Mouse (Mus musculus) kidney, embryonic 16.5 days (tissue): ENCODE results near the gene Crat. TPM values are rescaled to one million over a fixed set of nuclear protein-coding genes. Genes with fewer than 3 reads are reported as not detected.
"Not testable (repeated sequence)": the region's sequence is repeated elsewhere in the genome, so short reads cannot be mapped to it uniquely, and the experiment has no call there.

Source experiments
- ATAC-seq: fragments of 200-750 bp; cut with Nextera tagmentation; 2 replicates; pipeline ENCODE4 v1.8.0; 2017; ENCODE audit warnings: moderate TSS enrichment; ENCODE audit not compliant: low FRiP score, low TSS enrichment
- H3K27ac ChIP-seq: fragments of 300-500 bp; sonication (generic); 2 replicates; pipeline ENCODE4 v1.5.1; 2014; ENCODE audit warnings: low read length
- H3K27me3 ChIP-seq: fragments of 300-500 bp; sonication (generic); 2 replicates; pipeline ENCODE4 v1.6.1; 2014; ENCODE audit warnings: low read length, control low read depth, mixed read lengths; ENCODE audit not compliant: insufficient read depth
- H3K36me3 ChIP-seq: fragments of 300-500 bp; sonication (generic); 2 replicates; pipeline ENCODE4 v1.6.1; 2014; ENCODE audit warnings: low read length, control low read depth, mixed read lengths; ENCODE audit not compliant: insufficient read depth
- H3K4me1 ChIP-seq: fragments of 300-500 bp; sonication (generic); 2 replicates; pipeline ENCODE4 v1.6.1; 2014; ENCODE audit warnings: low read length, control low read depth, mixed read lengths; ENCODE audit not compliant: insufficient read depth
- H3K4me2 ChIP-seq: fragments of 300-500 bp; sonication (generic); replicated peaks from 2 replicates; pipeline ENCODE4 v1.6.1; 2014; ENCODE audit warnings: low read depth, low read length
- H3K4me3 ChIP-seq: fragments of 300-500 bp; sonication (generic); 2 replicates; pipeline ENCODE4 v1.5.1; 2014; ENCODE audit warnings: mild to moderate bottlenecking, low read length
- H3K9ac ChIP-seq: fragments of 300-500 bp; sonication (generic); replicated peaks from 2 replicates; pipeline ENCODE4 v1.6.1; 2014; ENCODE audit warnings: low read length
- H3K9me3 ChIP-seq: fragments of 300-500 bp; sonication (generic); 2 replicates; pipeline ENCODE4 v1.6.1; 2016; ENCODE audit warnings: low read length, control low read depth
- WGBS: fragments of 180-500 bp; shearing (Covaris S2); extraction: QIAGEN DNeasy Blood & Tissue Kit; methylation state at CpG from one replicate; pipeline ENCODE4 v1.1.7; 2014; 5-methylcytosine and 5-hydroxymethylcytosine counted together
- polyA plus RNA-seq: library from polyadenylated mRNA; unstranded; fragments of >200 nt; fragmentation: Nextera tagmentation; extraction: Ambion mirVana; gene quantifications from 2 replicates; pipeline ENCODE4 v1.2.1, GENCODE M21; 2015

Gene Crat
- polyA plus RNA-seq, 1 experiment from 2014 or later = 44.2 TPM

DNA sequence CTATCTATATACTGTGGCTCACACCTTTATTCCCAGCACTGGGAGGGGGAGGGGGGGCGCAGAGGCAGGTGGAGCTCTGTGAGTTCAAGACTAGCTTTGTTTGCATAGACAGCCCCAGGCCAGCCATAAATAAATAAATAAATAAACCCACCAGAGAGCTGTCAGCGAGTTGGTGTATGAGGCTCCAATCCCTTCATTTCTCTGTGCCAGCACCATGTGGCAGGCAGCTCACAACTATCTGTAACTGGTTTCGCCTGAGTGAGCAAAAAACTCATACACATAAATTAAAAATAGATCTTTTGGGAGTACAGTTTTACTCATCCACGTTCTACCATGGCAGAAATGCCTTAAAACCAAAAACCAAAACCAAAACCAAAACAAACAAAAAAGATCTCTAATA is 5.8 kb upstream of the Crat start:
- Histone ChIP-seq H3K27me3 (no peaks in the 10 kb centered on the region), H3K4me2 (no peak overlapping the region), H3K4me3 (no peak overlapping the region), H3K9ac (no peak overlapping the region), H3K4me1 (peaks cover 27% of the 10 kb centered on the region), H3K27ac (no peak overlapping the region), H3K36me3 (peaks cover 2% of the 10 kb centered on the region), H3K9me3 (no peaks in the 10 kb centered on the region)
- WGBS = 61% methylated on average over 4 of the region's 4 CpGs
- no peak for ATAC-seq

DNA sequence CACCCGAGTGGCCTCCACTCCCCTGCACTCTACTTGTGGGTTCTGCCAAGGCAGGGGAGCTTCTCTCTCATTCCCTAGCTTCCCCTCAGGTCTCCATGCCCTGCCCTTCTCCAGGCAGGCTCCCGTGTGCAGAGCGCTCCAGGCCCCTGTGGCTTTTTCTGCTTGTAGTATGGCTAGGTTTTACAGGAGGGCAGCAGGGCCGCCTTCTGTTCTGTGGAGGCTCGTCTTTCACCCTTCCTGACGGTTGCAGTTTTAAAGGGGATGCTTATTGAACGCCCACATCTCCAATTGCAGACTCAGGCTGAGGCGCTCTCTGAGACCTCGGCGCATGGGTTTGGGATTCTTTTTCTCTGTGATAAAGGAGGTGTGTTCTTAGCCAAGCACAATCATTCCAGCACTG is 3.5 kb upstream of the Crat start:
- H3K36me3 ChIP-seq = no peaks in the 10 kb centered on the region
- no peak overlapping the region for H3K4me3 ChIP-seq
- peak overlapping the region; percentile 61 for H3K27ac ChIP-seq
- WGBS = 14% methylated on average over 10 of the region's 10 CpGs
- H3K4me2 ChIP-seq = peak overlapping the region; percentile 38
- no peak for ATAC-seq
- peaks cover 33% of the 10 kb centered on the region for H3K4me1 ChIP-seq
- H3K9ac ChIP-seq = peak overlapping the region; percentile 62
- no peaks in the 10 kb centered on the region for H3K9me3 ChIP-seq
- no peaks in the 10 kb centered on the region for H3K27me3 ChIP-seq

DNA sequence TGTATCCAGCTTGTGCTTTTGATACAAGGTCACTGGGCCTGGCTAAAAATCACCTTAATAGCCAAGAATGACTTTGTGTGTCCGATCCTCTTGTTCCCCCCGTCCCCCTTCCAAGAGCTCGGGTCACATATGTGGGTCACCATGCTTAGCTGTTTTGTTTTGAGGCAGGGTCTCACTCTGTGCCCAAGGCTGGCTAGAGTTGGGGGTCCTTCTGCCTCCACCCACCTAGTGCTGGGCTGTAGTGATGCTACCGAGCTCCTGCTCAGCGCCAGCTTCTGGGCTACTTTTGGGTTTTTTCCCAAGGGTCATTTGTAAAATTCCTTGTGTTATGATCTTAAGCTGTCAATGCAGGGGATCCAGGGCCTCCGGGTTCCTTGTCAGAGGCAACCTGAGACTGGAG is 2.6 kb upstream of the Crat start:
- H3K27ac ChIP-seq = peak overlapping the region; percentile 61; the same call in 1 of the 2 replicates
- H3K36me3 ChIP-seq = no peaks in the 10 kb centered on the region
- H3K9me3 ChIP-seq = no peaks in the 10 kb centered on the region
- 58% methylated on average over 6 of the region's 6 CpGs for WGBS
- no peak overlapping the region for H3K4me3 ChIP-seq
- H3K4me2 ChIP-seq = peak overlapping the region; percentile 38
- ATAC-seq = no peak
- H3K27me3 ChIP-seq = no peaks in the 10 kb centered on the region
- H3K9ac ChIP-seq = 0 out of 2 replicates have a peak overlapping the region, but pooled peaks have one; percentile 1
- peaks cover 33% of the 10 kb centered on the region for H3K4me1 ChIP-seq

DNA sequence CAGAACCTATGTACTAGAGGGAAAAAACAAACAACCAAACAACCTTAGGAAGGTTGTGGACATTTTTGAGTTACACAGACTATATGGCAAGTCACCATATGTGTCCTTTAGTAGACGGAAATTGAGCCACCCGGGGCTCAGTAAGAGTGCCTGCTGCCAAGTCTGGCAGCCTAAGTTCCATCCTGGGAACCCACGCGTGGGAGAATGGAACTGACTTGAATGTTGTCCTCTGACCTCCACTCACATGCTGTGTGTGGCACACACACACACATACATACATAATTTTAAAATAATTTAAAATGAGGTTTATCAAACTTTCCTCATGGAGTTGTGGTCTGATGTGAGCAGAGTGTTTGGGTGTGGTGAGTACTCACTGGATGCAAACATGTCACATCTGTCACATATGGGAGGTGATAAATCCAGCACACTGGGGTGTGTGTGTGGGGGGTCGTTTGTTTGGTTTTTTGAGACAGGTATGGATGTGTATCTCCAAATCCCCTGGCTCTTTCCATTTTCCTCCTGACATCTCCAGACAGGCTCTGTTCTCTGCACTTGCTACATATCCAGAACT is 2.1 kb upstream of the Crat start:
- Histone ChIP-seq H3K27ac (no peak overlapping the region), H3K9ac (no peak overlapping the region), H3K4me2 (peak overlapping the region; percentile 87), H3K4me1 (peaks cover 33% of the 10 kb centered on the region), H3K9me3 (no peaks in the 10 kb centered on the region), H3K27me3 (no peaks in the 10 kb centered on the region), H3K4me3 (no peak overlapping the region), H3K36me3 (no peaks in the 10 kb centered on the region)
- WGBS = 60% methylated on average over 5 of the region's 5 CpGs
- no peak for ATAC-seq

DNA sequence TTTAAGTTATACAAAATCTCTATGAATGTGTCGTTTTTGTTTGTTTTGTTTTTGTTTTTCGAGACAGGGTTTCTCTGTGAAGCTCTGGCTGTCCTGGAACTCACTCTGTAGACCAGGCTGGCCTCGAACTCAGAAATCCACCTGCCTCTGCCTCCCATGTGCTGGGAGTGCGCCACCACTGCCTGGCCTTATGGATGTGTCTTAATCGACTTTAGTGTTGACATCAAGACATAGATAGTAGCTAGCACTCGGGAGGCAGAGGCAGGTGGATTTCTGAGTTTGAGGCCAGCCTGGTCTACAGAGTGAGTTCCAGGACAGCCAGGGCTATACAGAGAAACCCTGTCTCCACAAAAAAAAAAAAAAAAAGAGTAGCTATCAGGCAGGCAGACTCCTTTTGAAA is 1.5 kb upstream of the Crat start:
- not testable (repeated sequence) for ATAC-seq, H3K9me3 ChIP-seq, H3K36me3 ChIP-seq, H3K9ac ChIP-seq, H3K27me3 ChIP-seq, H3K27ac ChIP-seq
- peaks cover 33% of the 10 kb centered on the region for H3K4me1 ChIP-seq
- 72% methylated on average over 6 of the region's 6 CpGs for WGBS
- peak overlapping the region; percentile 91 for H3K4me3 ChIP-seq
- H3K4me2 ChIP-seq = peak overlapping the region; percentile 87

DNA sequence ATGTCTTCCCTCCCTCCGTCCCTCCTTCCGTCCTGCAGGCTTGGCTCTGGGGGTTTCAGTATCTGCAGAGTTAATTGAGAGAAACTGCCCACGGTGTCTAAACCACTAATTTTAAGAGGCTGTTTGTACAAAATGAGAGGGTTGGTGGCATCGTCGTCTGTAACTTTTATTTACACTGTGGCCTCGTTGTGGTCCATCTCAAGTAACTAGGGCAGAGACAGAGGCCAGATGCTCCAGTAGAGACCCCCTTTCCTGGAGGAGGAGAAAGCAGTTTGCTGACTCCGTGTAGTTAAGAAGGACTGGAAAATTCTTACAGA is 994 bp upstream of the Crat start:
- peak overlapping the region; percentile 99 for H3K27ac ChIP-seq
- H3K4me2 ChIP-seq = peak overlapping the region; percentile 87
- no peaks in the 10 kb centered on the region for H3K27me3 ChIP-seq
- peak overlapping the region; percentile 91 for H3K4me3 ChIP-seq
- WGBS = 0% methylated on average over 7 of the region's 7 CpGs
- no peaks in the 10 kb centered on the region for H3K36me3 ChIP-seq
- no peaks in the 10 kb centered on the region for H3K9me3 ChIP-seq
- ATAC-seq = no peak
- H3K4me1 ChIP-seq = peaks cover 33% of the 10 kb centered on the region
- peak overlapping the region; percentile 98 for H3K9ac ChIP-seq

DNA sequence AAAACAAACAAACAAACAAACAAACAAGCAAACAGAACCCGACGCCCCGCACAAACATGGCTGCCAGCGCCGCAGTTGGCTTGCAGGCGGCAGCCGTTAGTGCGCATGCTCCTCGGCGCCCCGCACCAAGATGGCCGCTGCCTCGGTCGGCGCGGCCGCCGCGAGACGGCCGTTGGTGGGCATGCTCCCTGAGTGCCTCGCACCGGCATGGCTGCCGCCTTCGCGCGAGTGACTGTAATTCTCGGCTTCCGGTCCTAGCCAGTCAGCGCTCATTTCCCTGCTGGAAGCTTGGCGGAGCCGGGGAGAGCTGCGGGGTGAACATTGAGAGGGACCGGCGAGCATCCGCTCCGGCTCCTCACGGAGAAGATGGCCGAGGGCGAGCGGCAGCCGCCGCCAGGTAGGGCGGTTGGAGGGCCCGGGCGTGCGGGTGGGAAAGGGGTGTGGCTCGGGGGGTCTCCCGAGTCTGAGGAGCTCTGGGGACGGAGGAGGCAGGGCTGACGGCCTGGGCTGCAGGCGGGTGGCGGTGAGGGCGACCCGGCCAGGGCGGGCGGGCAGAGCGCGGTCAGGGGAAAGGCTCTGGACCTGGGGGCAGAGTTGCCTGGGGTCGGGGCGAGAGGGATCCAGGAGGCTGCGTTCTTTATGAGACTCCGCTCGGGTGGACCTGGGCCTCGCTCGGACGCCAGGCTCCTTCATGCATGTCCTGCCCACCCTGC is 479 bp upstream of the Crat start, which contains the start of gene Ptpa:
Ptpa (plus strand) TSS at position 104 of the 713 bp plus-strand sequence.
- peak within 1 kb of the TSS; percentile 98 for H3K9ac ChIP-seq
- peak within 1 kb of the TSS; percentile 99 for H3K27ac ChIP-seq
- WGBS = 0% methylated on average over 64 of the region's 67 CpGs
- peak within 1 kb of the TSS; percentile 91 for H3K4me3 ChIP-seq
- H3K36me3 ChIP-seq = no peaks in the 10 kb centered on the region
- no peaks in the 10 kb centered on the region for H3K9me3 ChIP-seq
- H3K4me2 ChIP-seq = peak within 1 kb of the TSS; percentile 87
- peak; percentile 85 for ATAC-seq
- peaks cover 32% of the 10 kb centered on the region for H3K4me1 ChIP-seq
- H3K27me3 ChIP-seq = no peaks in the 10 kb centered on the region

DNA sequence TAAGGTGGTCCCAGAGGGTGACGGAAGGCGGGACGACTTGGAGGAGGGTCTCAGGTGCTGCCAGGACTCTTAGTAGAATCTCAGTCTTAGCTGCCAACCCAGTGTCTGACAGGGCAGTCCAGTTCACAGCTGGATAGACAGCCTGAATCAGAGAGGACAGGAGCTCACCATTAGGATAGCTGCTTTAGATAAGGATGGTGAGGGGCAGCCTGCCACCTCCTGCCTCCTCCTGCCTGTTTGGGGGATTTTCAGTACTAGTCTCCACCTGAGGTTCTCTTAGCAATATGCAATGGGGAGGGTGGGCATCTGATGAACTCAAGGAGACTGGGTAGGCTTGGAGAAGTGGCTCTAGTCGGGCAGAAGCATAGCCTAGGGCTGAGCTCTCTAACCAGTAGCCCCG is 932 bp downstream of the Crat start:
- 53% methylated on average over 5 of the region's 5 CpGs for WGBS
- H3K27ac ChIP-seq = no peak overlapping the region
- H3K9me3 ChIP-seq = no peaks in the 10 kb centered on the region
- H3K4me1 ChIP-seq = peaks cover 29% of the 10 kb centered on the region
- no peaks in the 10 kb centered on the region for H3K36me3 ChIP-seq
- peak overlapping the region; percentile 91 for H3K4me3 ChIP-seq
- peak overlapping the region; percentile 87 for H3K4me2 ChIP-seq
- no peaks in the 10 kb centered on the region for H3K27me3 ChIP-seq
- H3K9ac ChIP-seq = peak overlapping the region; percentile 98
- no peak for ATAC-seq

DNA sequence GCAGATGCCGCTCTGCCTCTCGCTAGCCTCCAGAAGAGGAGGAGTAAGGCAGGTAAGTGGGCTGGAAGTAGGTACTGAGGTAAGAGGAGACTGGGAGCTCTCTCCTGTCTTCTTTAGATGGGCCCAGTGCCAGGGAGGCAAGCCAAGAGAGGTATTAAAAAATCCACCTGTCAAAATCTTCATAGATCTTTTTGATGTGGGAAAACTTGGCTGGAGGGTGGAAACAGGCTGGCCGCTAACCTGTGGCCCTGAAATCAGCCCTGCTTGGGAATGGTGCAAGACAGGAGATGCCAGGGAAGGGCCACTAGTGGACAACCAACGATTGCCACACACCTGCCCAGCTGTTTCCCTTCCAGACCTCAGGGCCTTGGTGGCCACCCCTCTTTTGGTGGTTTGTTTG is 1.5 kb downstream of the Crat start:
- ATAC-seq = no peak
- Histone ChIP-seq H3K9ac (no peak overlapping the region), H3K36me3 (0 out of 2 replicates have a peak, but pooled peaks cover 3% of the 10 kb centered on the region), H3K27me3 (no peaks in the 10 kb centered on the region), H3K27ac (no peak overlapping the region), H3K4me1 (peaks cover 25% of the 10 kb centered on the region), H3K4me2 (peak overlapping the region; percentile 87; the same call in 1 of the 2 replicates), H3K9me3 (no peaks in the 10 kb centered on the region), H3K4me3 (no peak overlapping the region)
- WGBS = 87% methylated on average over 4 of the region's 4 CpGs
